ENCODE assay signal across 8 mouse cellular contexts in genomic region chr10:79856280-79856679, GRCm38 (mm10). TPM values are rescaled to one million over a fixed set of nuclear protein-coding genes. Genes with fewer than 3 reads are reported as not detected.
A peak's percentile ranks its signal among the peaks of the same experiment; 100 is the strongest.
DNase-seq lines count a peak whose midpoint lies in the region; ATAC-seq and TF ChIP-seq lines count a peak whose summit lies in the region.

No protein-coding gene starts in this region.

- WGBS in thymus, adult 2 months: 17% methylated on average over 6 of the region's 6 CpGs
- WGBS in liver, embryonic 11.5 days: 45% methylated on average over 6 of the region's 6 CpGs
- 8% methylated on average over 6 of the region's 6 CpGs for WGBS in stomach, postnatal 0 days

- H3K4me1 ChIP-seq in thymus, adult 2 months (replicated peaks; ENCODE audit: control insufficient read depth, insufficient read depth, low read length): peaks cover 54% of the 10 kb centered on the region
- H3K4me1 ChIP-seq in liver, embryonic 11.5 days (replicated peaks; ENCODE audit: control insufficient read depth, insufficient read depth, low read length): peaks cover 42% of the 10 kb centered on the region
- H3K4me1 ChIP-seq in stomach, postnatal 0 days (replicated peaks; ENCODE audit: control insufficient read depth, insufficient read depth): peaks cover 32% of the 10 kb centered on the region

- TF ChIP-seq CTCF in gastrocnemius, adult 2 months (IDR thresholded peaks at IDR 0.05): no peak
- no peak for TF ChIP-seq CTCF in thymus, adult 2 months (IDR thresholded peaks at IDR 0.05; ENCODE audit: borderline replicate concordance, control insufficient read depth, extremely low read depth, insufficient read depth, low read length, poor library complexity)
- TF ChIP-seq CTCF in stomach, postnatal 0 days (IDR thresholded peaks at IDR 0.05; ENCODE audit: low read depth): no peak

- peaks cover 38% of the 10 kb centered on the region for H3K36me3 ChIP-seq in thymus, adult 2 months (ENCODE audit: control insufficient read depth, insufficient read depth, low read length)
- peaks cover 50% of the 10 kb centered on the region for H3K36me3 ChIP-seq in liver, embryonic 11.5 days (ENCODE audit: control insufficient read depth, insufficient read depth, low read length)
- peaks cover 26% of the 10 kb centered on the region for H3K36me3 ChIP-seq in stomach, postnatal 0 days (ENCODE audit: control insufficient read depth, insufficient read depth, low read length)

- peak overlapping the region; percentile 99 for H3K9ac ChIP-seq in liver, embryonic 11.5 days (ENCODE audit: low read depth, low read length)
- H3K9ac ChIP-seq in stomach, postnatal 0 days (ENCODE audit: low read length): peak overlapping the region; percentile 99

- intact Hi-C loops in gastrocnemius, adult 2 months (cut with DNase I): no loop called here
- intact Hi-C loops in gastrocnemius, postnatal 14 days (cut with DNase I; ENCODE audit: low total_unique reads): no loop called here

- TF ChIP-seq EP300 in stomach, postnatal 0 days (optimal IDR thresholded peaks at IDR 0.05): no peak

- H3K4me3 ChIP-seq in gastrocnemius, adult 2 months: peak overlapping the region; percentile 95
- peak overlapping the region; percentile 90 for H3K4me3 ChIP-seq in thymus, adult 2 months (ENCODE audit: control insufficient read depth, insufficient read depth, low read length)
- H3K4me3 ChIP-seq in liver, embryonic 11.5 days (ENCODE audit: low read depth, low read length): peak overlapping the region; percentile 99
- peak overlapping the region; percentile 94 for H3K4me3 ChIP-seq in stomach, postnatal 0 days (ENCODE audit: low read depth, low read length)

- no peak for DNase-seq in gastrocnemius, adult 2 months
- DNase-seq in gastrocnemius, postnatal 14 days: no peak
- no peak for DNase-seq in thymus, adult 2 months
- DNase-seq in thymus, postnatal 10 days (ENCODE audit: low spot score in 2 of 2): no peak
- DNase-seq in liver, embryonic 11.5 days (ENCODE audit: low spot score): no peak
- no peak for DNase-seq in stomach, postnatal 0 days (ENCODE audit: low spot score)
- no peak for DNase-seq in gastrocnemius, adult 18-20 months (ENCODE audit: low spot score)
- no peak for DNase-seq in spleen, adult 18-20 months

- peak overlapping the region; percentile 99 for H3K4me2 ChIP-seq in liver, embryonic 11.5 days
- H3K4me2 ChIP-seq in stomach, postnatal 0 days (replicated peaks; ENCODE audit: low read depth): peak overlapping the region; percentile 92

- no peaks in the 10 kb centered on the region for H3K9me3 ChIP-seq in liver, embryonic 11.5 days (ENCODE audit: control insufficient read depth, low read length)
- H3K9me3 ChIP-seq in stomach, postnatal 0 days (ENCODE audit: control insufficient read depth, low read length): no peaks in the 10 kb centered on the region

- TF ChIP-seq POLR2A in thymus, adult 2 months (IDR thresholded peaks at IDR 0.05; ENCODE audit: control insufficient read depth, extremely low read depth, insufficient read depth, low read length, poor library complexity): no peak

- H3K27ac ChIP-seq in gastrocnemius, adult 2 months: peak overlapping the region; percentile 100
- H3K27ac ChIP-seq in thymus, adult 2 months (ENCODE audit: control insufficient read depth, insufficient read depth, low read length): no peak overlapping the region
- H3K27ac ChIP-seq in liver, embryonic 11.5 days (ENCODE audit: low read depth, low read length): peak overlapping the region; percentile 100
- peak overlapping the region; percentile 100 for H3K27ac ChIP-seq in stomach, postnatal 0 days (replicated peaks)

- ATAC-seq in liver, embryonic 11.5 days (replicated peaks; ENCODE audit: low FRiP score): no peak
- no peak for ATAC-seq in stomach, postnatal 0 days (ENCODE audit: low FRiP score, low TSS enrichment)

- H3K27me3 ChIP-seq in thymus, adult 2 months (ENCODE audit: control insufficient read depth, insufficient read depth, low read length): no peaks in the 10 kb centered on the region
- no peaks in the 10 kb centered on the region for H3K27me3 ChIP-seq in liver, embryonic 11.5 days (replicated peaks; ENCODE audit: control insufficient read depth, insufficient read depth, low read length)
- no peaks in the 10 kb centered on the region for H3K27me3 ChIP-seq in stomach, postnatal 0 days (ENCODE audit: control insufficient read depth, insufficient read depth, low read length)

RNA-seq across cellular contexts. Expression of gene Ptbp1, which starts 2.1 kb away (rescaled TPM):
- 10 to 100 TPM; 18.8 to 25.1 TPM for total RNA-seq in gastrocnemius, adult 2 months (2021)
- total RNA-seq in gastrocnemius, postnatal 14 days (2021): 10 to 100 TPM; 40.3 to 48.1 TPM
- 583 and 703 TPM in 2 replicates for polyA plus RNA-seq in thymus, adult 2 months (2012; rRNA removed)
- polyA plus RNA-seq in liver, embryonic 11.5 days (2014; fragmentation: Nextera tagmentation; extraction: Ambion mirVana): 329 and 336 TPM in 2 replicates
- polyA plus RNA-seq in stomach, postnatal 0 days (2015; fragmentation: Nextera tagmentation; extraction: Ambion mirVana): 99.3 and 103 TPM in 2 replicates
- 10 to 100 TPM; 12.7 to 22.7 TPM for total RNA-seq in gastrocnemius, adult 18-20 months (2021)

RNA-seq across cellular contexts. Expression of gene Prtn3, which starts 18.0 kb away (rescaled TPM):
- not detected for total RNA-seq in gastrocnemius, adult 2 months (2021)
- total RNA-seq in gastrocnemius, postnatal 14 days (2021): not detected
- polyA plus RNA-seq in thymus, adult 2 months (2012; rRNA removed): 5.3 and 9.2 TPM in 2 replicates
- 50.9 and 52.4 TPM in 2 replicates for polyA plus RNA-seq in liver, embryonic 11.5 days (2014; fragmentation: Nextera tagmentation; extraction: Ambion mirVana)
- polyA plus RNA-seq in stomach, postnatal 0 days (2015; fragmentation: Nextera tagmentation; extraction: Ambion mirVana): 0.86 and 0.87 TPM in 2 replicates
- total RNA-seq in gastrocnemius, adult 18-20 months (2021): not detected

RNA-seq across cellular contexts. Expression of gene Plppr3, which starts 18.2 kb away (rescaled TPM):
- under 1 TPM in 1 of 2 experiments, not detected in 1; 0.17 TPM for total RNA-seq in gastrocnemius, adult 2 months (2021)
- under 1 TPM; 0.09 to 0.29 TPM for total RNA-seq in gastrocnemius, postnatal 14 days (2021)
- 1.1 and 1.9 TPM in 2 replicates for polyA plus RNA-seq in thymus, adult 2 months (2012; rRNA removed)
- 17.6 and 20.9 TPM in 2 replicates for polyA plus RNA-seq in liver, embryonic 11.5 days (2014; fragmentation: Nextera tagmentation; extraction: Ambion mirVana)
- polyA plus RNA-seq in stomach, postnatal 0 days (2015; fragmentation: Nextera tagmentation; extraction: Ambion mirVana): 5.5 and 7.0 TPM in 2 replicates
- total RNA-seq in gastrocnemius, adult 18-20 months (2021): under 1 TPM; 0.11 to 0.17 TPM

RNA-seq across cellular contexts. Expression of gene Elane, which starts 29.8 kb away (rescaled TPM):
- total RNA-seq in gastrocnemius, adult 2 months (2021): not detected
- total RNA-seq in gastrocnemius, postnatal 14 days (2021): not detected
- polyA plus RNA-seq in thymus, adult 2 months (2012; rRNA removed): 3.7 and 8.9 TPM in 2 replicates
- 11.1 and 11.8 TPM in 2 replicates for polyA plus RNA-seq in liver, embryonic 11.5 days (2014; fragmentation: Nextera tagmentation; extraction: Ambion mirVana)
- polyA plus RNA-seq in stomach, postnatal 0 days (2015; fragmentation: Nextera tagmentation; extraction: Ambion mirVana): 0.30 and 0.55 TPM in 2 replicates
- total RNA-seq in gastrocnemius, adult 18-20 months (2021): not detected

RNA-seq across cellular contexts. Expression of gene Cfd, which starts 34.4 kb away (rescaled TPM):
- total RNA-seq in gastrocnemius, adult 2 months (2021): 10 to 100 TPM; 12.9 to 77.1 TPM
- 10 to 100 TPM in 1 of 2 experiments, 1 to 10 TPM in 1; 3.6 to 16.6 TPM for total RNA-seq in gastrocnemius, postnatal 14 days (2021)
- 1,248 and 1,398 TPM in 2 replicates for polyA plus RNA-seq in thymus, adult 2 months (2012; rRNA removed)
- polyA plus RNA-seq in liver, embryonic 11.5 days (2014; fragmentation: Nextera tagmentation; extraction: Ambion mirVana): not detected in 2 replicates
- polyA plus RNA-seq in stomach, postnatal 0 days (2015; fragmentation: Nextera tagmentation; extraction: Ambion mirVana): not detected in 2 replicates
- 100 to 1,000 TPM in 1 of 2 experiments, 10 to 100 TPM in 1; 46.0 to 111 TPM for total RNA-seq in gastrocnemius, adult 18-20 months (2021)
